Mouse (Mus musculus) heart, postnatal 25 days (tissue): ENCODE data around the gene Vmn1r24. TPM values are rescaled to one million over a fixed set of nuclear protein-coding genes. Genes with fewer than 3 reads are reported as not detected.
"Not testable (repeated sequence)": the region's sequence is repeated elsewhere in the genome, so short reads cannot be mapped to it uniquely, and the experiment has no call there.

Experiments
- DNase-seq: peaks from one replicate; pipeline ENCODE4 v3.0.0; 2022; ENCODE audit warnings: low spot score
- intact Hi-C: fragments of 180-260 bp; cut with DNase I; formaldehyde crosslinking; loops from one replicate; pipeline ENCODE4 v1.15.1; 2025
- total RNA-seq, 2 experiments: library from RNA; stranded (reverse); gene quantifications; 2 replicates each; pipeline ENCODE4 v1.2.3; 2021

The Vmn1r24 gene
- total RNA-seq = not detected

DNA sequence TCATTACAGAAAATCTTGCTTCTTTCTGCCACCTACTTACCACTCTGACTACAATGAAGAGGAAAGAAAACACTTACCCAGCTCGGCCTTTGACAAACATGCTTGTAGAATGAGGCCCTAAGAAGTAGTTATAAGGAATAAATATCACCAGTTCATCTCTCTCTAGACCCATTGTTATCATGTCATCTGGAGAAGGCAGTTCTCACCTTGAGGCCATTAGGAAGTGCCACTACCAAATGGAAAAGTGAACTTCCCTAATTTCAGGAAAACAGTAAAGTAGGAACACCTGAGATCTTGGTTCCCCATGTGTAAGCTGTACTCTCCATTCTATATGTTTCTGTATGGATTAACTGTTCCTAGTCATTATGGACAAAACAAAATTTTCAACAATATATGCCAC, at the start of gene Vmn1r24:
Vmn1r24 (minus strand) TSS at position 101 of the 400 bp plus-strand sequence.
- DNase-seq, intact Hi-C loops: not testable (repeated sequence)

DNA sequence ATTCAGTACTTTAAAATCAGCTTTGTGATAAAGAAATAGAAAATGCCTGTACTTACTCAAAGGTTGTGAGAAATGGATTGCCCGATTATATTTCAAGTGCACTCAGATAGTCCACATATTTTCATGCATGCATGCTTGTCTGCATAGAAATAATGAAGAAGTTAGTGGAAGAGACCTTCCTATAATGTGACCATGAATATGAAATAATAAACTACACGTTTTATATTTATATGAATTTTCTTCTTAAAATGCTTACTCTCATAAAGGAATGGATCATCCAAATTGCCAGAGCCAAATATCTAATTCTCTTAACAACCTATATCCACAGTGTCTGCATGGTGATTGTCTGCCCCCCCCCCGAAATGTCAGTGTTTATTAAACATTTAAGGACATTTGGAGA, 19.4 kb upstream of the Vmn1r24 start, which contains the start of gene Vmn1r25:
Vmn1r25 (minus strand) TSS at position 101 of the 400 bp plus-strand sequence.
- intact Hi-C loops = no loop called here
- no peak for DNase-seq

DNA sequence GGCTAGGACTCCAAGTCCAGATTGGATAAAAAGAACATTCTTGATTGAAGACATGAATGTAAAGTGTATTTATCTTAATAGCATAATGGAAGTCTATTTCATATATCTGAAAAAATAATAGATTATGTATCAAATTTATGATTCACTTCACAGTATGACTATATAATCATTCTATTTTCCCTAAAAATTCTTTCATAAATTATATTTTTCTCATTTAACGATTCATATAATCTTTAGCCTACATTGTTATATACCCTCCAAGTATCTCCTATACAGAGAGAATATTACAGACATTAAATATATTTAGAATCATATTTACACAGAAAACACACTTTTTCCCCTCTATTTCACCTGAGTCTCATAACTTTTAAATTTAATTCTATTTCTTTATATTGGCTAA, 34.6 kb downstream of the Vmn1r24 start, which contains the start of gene Vmn1r23:
Vmn1r23 (minus strand) TSS at position 101 of the 400 bp plus-strand sequence.
- intact Hi-C loops = no loop called here
- DNase-seq = no peak

DNA sequence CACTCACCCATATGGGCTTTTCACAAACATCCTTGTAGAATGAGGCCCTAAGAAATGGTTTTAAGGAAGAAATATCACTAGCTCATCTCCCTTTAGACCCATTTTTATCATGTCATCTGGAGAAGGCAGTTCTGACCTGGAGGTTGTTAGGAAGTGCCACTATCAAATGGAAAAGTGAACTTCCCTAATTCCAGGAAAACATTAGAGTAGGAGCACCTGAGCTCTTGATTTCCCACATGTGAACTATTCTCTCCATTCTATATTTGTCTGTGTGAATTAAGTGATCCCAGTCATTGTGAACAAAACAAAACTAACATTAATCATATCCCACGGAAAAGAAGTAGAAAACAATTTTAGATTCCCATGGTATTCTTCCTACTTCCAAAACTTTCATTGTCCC, 53.4 kb downstream of the Vmn1r24 start, which contains the start of gene Vmn1r22:
Vmn1r22 (minus strand) TSS at position 101 of the 400 bp plus-strand sequence.
- DNase-seq = no peak
- intact Hi-C loops = no loop called here

Other genes with a start within 250 kb of the Vmn1r24 start
- gene Vopp1, start 136.3 kb downstream of the Vmn1r24 start, total RNA-seq = 10 to 100 TPM; 21.5 to 21.8 TPM
- gene Vmn1r21, start 111.2 kb downstream of the Vmn1r24 start, total RNA-seq = not detected
- gene Vmn1r22, start 53.5 kb downstream of the Vmn1r24 start, total RNA-seq = not detected
- not detected for gene Vmn1r23, start 34.7 kb downstream of the Vmn1r24 start, total RNA-seq
- not detected for gene Vmn1r25, start 19.3 kb upstream of the Vmn1r24 start, total RNA-seq
- not detected for gene Vmn1r26, start 53.7 kb upstream of the Vmn1r24 start, total RNA-seq